Mouse (Mus musculus) heart, adult 2 months (tissue): ENCODE results near the gene Tnfsf8.

Experiments used
- CTCF ChIP-seq: fragments of 200-600 bp; IDR thresholded peaks from 2 replicates; pipeline ENCODE4 v1.8.1; 2022; ENCODE audit warnings: antibody characterized with exemption, mild to moderate bottlenecking, moderate library complexity
- POLR2A ChIP-seq: fragments of 200-500 bp; IDR thresholded peaks from 2 replicates; pipeline ENCODE4 v1.6.1; 2011; ENCODE audit warnings: mild to moderate bottlenecking, low read depth, low read length, control low read depth; ENCODE audit not compliant: insufficient read depth

DNA sequence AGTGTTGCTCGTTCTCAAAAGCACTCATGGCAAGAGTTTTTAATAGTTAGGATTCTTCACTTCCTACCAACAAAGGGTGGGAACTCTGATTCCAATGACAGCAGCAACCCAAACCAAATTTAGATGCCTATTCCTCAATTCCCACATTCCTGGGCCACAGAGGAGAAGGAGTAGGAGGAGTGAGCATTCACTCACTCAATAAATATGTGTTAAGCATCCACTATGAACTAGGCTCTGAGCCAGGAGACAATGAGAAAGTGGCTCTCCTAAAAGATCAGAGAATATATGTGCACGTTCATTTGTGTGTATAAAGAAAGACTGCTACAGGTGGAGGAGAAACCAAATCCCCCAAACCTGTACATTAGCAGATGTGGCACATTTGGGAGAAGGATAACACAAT is 75.7 kb downstream of the Tnfsf8 start:
- TF ChIP-seq CTCF: no peak
- TF ChIP-seq POLR2A: no peak
